Mouse (Mus musculus): ENCODE results near the gene Asb16. TPM values are rescaled to one million over a fixed set of nuclear protein-coding genes. Genes with fewer than 3 reads are reported as not detected.

The Asb16 gene
- polyA plus RNA-seq, 1 experiment from 2014 or later, result 0.20 TPM

- Histone ChIP-seq H3K4me2 (no peak overlapping the region), H3K9me3 (no peaks in the 10 kb centered on the region), H3K4me1 (peaks cover 35% of the 10 kb centered on the region), H3K4me3 (no peak overlapping the region), H3K36me3 (0 out of 2 replicates have a peak, but pooled peaks cover 5% of the 10 kb centered on the region), H3K9ac (no peak overlapping the region), H3K27me3 (no peaks in the 10 kb centered on the region), H3K27ac (peak overlapping the region; percentile 82)
- no peak for ATAC-seq (ENCODE audit: insufficient number of reproducible peaks, low FRiP score, low TSS enrichment, low read depth)
- 66% methylated on average over 6 of the region's 6 CpGs for WGBS
Observed at GRCm38 (mm10) chr11:102246273-102246635, 22.3 kb upstream of the Asb16 start.

DNA sequence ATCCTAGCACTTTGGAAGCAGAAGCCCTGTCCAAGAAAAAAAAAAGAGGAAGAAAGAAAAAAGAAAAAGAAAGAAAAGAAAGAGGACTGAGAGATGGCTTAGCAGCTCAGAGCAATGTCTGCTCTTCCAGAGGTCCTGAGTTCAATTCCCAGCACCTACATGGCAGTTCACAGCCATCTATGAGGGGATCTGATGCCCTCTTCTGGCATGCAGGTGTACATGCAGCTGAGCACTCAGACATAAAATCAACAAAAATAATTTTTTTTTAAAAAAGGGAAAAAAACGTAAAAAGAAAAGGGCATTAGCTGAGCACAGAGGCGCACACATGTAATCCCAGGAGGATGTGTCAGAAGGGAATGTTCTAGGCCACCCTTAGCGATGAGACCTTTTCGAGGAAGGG lies 21.7 kb upstream of the Asb16 start:
- no peak overlapping the region for H3K4me3 ChIP-seq
- no peak for ATAC-seq (ENCODE audit: insufficient number of reproducible peaks, low FRiP score, low TSS enrichment, low read depth)
- peaks cover 35% of the 10 kb centered on the region for H3K4me1 ChIP-seq
- WGBS, result 86% methylated on average over 4 of the region's 4 CpGs
- H3K27me3 ChIP-seq, result no peaks in the 10 kb centered on the region
- H3K27ac ChIP-seq, result no peak overlapping the region
- H3K9me3 ChIP-seq, result no peaks in the 10 kb centered on the region
- 0 out of 2 replicates have a peak, but pooled peaks cover 5% of the 10 kb centered on the region for H3K36me3 ChIP-seq
- no peak overlapping the region for H3K9ac ChIP-seq
- no peak overlapping the region for H3K4me2 ChIP-seq

DNA sequence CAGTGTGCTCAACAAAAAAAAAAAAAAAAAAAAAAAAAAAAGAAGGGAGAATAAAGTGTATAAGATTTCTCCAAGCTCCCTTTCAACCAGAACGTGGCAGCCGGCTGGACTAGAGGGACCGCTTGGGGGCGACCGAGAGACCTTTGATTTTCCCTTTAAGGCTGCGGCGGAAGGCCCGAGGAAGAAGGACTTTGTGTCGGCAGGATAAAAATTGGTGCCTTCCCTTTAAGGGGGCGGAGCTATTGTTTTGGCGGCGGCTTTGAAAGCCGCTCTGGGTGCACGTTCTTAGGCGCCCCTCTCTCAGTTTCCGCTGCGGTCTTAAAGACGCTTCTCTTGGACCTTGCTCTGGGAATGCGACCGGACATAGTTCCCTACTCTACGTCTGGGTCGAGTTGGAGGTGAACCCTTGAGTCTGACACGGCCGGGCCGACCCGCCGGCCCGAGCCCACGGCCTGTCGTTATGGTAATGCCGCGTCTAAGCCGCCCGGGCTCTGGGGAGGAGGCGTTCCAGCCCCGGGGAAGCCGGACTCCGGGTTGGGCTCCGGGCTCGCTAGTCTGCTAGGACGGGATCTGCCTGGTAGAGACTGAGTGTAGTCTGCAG lies 19.8 kb upstream of the Asb16 start, which contains the start of gene BC030867:
BC030867 (plus strand) TSS at position 253 of the 601 bp plus-strand sequence.
- WGBS, result under 1% methylated on average over 41 of the region's 41 CpGs
- H3K4me3 ChIP-seq, result peak within 1 kb of the TSS; percentile 62
- peak within 1 kb of the TSS; percentile 55 for H3K9ac ChIP-seq
- peaks cover 35% of the 10 kb centered on the region for H3K4me1 ChIP-seq
- no peaks in the 10 kb centered on the region for H3K9me3 ChIP-seq
- peaks cover 8% of the 10 kb centered on the region; the same call in 1 of the 2 replicates for H3K36me3 ChIP-seq
- peak within 1 kb of the TSS; percentile 33; the same call in 1 of the 2 replicates for H3K27ac ChIP-seq
- H3K4me2 ChIP-seq, result peak within 1 kb of the TSS; percentile 94
- H3K27me3 ChIP-seq, result no peaks in the 10 kb centered on the region
- ATAC-seq (ENCODE audit: insufficient number of reproducible peaks, low FRiP score, low TSS enrichment, low read depth), result no peak

GRCm38 (mm10) chr11:102249351-102250090 lies 19.0 kb upstream of the Asb16 start:
- Histone ChIP-seq H3K36me3 (peaks cover 8% of the 10 kb centered on the region; the same call in 1 of the 2 replicates), H3K9ac (peak overlapping the region; percentile 55; the same call in 1 of the 2 replicates), H3K27ac (no peak overlapping the region), H3K9me3 (no peaks in the 10 kb centered on the region), H3K4me2 (peak overlapping the region; percentile 94), H3K4me1 (peaks cover 33% of the 10 kb centered on the region), H3K27me3 (no peaks in the 10 kb centered on the region), H3K4me3 (peak overlapping the region; percentile 62)
- 11% methylated on average over 9 of the region's 9 CpGs for WGBS
- ATAC-seq (ENCODE audit: insufficient number of reproducible peaks, low FRiP score, low TSS enrichment, low read depth), result no peak

DNA sequence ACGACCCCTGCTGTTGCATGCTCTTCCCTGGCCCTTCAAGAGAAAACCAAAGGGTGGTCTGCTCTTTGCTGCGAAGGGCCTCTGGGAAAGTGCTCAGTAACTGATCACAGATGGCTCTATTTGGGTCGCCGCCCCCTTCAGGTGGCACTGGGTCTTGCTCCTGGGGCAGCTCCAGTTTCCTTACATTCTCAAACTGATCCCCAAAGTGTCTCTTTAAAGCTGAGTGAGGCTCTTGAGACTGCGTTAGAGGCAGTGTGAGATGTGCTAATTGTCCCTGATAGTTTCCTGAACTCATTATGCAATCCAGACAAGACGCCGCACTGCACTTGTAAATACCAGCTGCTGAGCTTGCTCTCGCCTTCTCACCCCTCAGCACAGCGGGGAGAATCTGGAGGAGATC lies 11.0 kb upstream of the Asb16 start:
- no peak overlapping the region for H3K4me3 ChIP-seq
- H3K4me2 ChIP-seq, result no peak overlapping the region
- H3K36me3 ChIP-seq, result peaks cover 26% of the 10 kb centered on the region
- 34% methylated on average over 9 of the region's 9 CpGs for WGBS
- ATAC-seq (ENCODE audit: insufficient number of reproducible peaks, low FRiP score, low TSS enrichment, low read depth), result no peak
- no peak overlapping the region for H3K9ac ChIP-seq
- no peaks in the 10 kb centered on the region for H3K27me3 ChIP-seq
- no peaks in the 10 kb centered on the region for H3K9me3 ChIP-seq
- H3K4me1 ChIP-seq, result peaks cover 17% of the 10 kb centered on the region
- H3K27ac ChIP-seq, result peak overlapping the region; percentile 38; the same call in 1 of the 2 replicates

- no peak for ATAC-seq (ENCODE audit: insufficient number of reproducible peaks, low FRiP score, low TSS enrichment, low read depth)
- peak overlapping the region; percentile 7; the same call in 1 of the 2 replicates for H3K9ac ChIP-seq
- H3K4me2 ChIP-seq, result no peak overlapping the region
- H3K27ac ChIP-seq, result no peak overlapping the region
- no peak overlapping the region for H3K4me3 ChIP-seq
- 70% methylated on average over 6 of the region's 6 CpGs for WGBS
- no peaks in the 10 kb centered on the region for H3K27me3 ChIP-seq
- H3K9me3 ChIP-seq, result no peaks in the 10 kb centered on the region
- peaks cover 29% of the 10 kb centered on the region for H3K36me3 ChIP-seq
- peaks cover 17% of the 10 kb centered on the region for H3K4me1 ChIP-seq
Observed at GRCm38 (mm10) chr11:102258095-102258494, 10.4 kb upstream of the Asb16 start.

- WGBS, result 89% methylated on average over 3 of the region's 3 CpGs
Observed at GRCm38 (mm10) chr11:102258521-102258920, 10.0 kb upstream of the Asb16 start.

GRCm38 (mm10) chr11:102263211-102263610 lies 5.3 kb upstream of the Asb16 start:
- H3K4me2 ChIP-seq, result no peak overlapping the region
- no peak overlapping the region for H3K9ac ChIP-seq
- H3K9me3 ChIP-seq, result no peaks in the 10 kb centered on the region
- H3K4me3 ChIP-seq, result no peak overlapping the region
- H3K27me3 ChIP-seq, result no peaks in the 10 kb centered on the region
- WGBS, result 95% methylated on average over 7 of the region's 7 CpGs
- peaks cover 5% of the 10 kb centered on the region for H3K4me1 ChIP-seq
- H3K27ac ChIP-seq, result no peak overlapping the region
- H3K36me3 ChIP-seq, result peaks cover 20% of the 10 kb centered on the region
- no peak for ATAC-seq (ENCODE audit: insufficient number of reproducible peaks, low FRiP score, low TSS enrichment, low read depth)

More at GRCm38 (mm10) chr11:102258521-102258920, 10.0 kb upstream of the Asb16 start:
- H3K4me2 ChIP-seq, result no peak overlapping the region
- H3K4me3 ChIP-seq, result no peak overlapping the region
- peaks cover 17% of the 10 kb centered on the region for H3K4me1 ChIP-seq
- no peaks in the 10 kb centered on the region for H3K9me3 ChIP-seq
- peaks cover 29% of the 10 kb centered on the region for H3K36me3 ChIP-seq
- no peak for ATAC-seq (ENCODE audit: insufficient number of reproducible peaks, low FRiP score, low TSS enrichment, low read depth)
- H3K9ac ChIP-seq, result no peak overlapping the region
- no peaks in the 10 kb centered on the region for H3K27me3 ChIP-seq
- H3K27ac ChIP-seq, result no peak overlapping the region

GRCm38 (mm10) chr11:102265816-102266215 lies 2.7 kb upstream of the Asb16 start:
- Histone ChIP-seq H3K27ac (no peak overlapping the region), H3K36me3 (peaks cover 10% of the 10 kb centered on the region), H3K27me3 (no peaks in the 10 kb centered on the region), H3K4me1 (peaks cover 5% of the 10 kb centered on the region), H3K4me2 (no peak overlapping the region), H3K9me3 (no peaks in the 10 kb centered on the region), H3K4me3 (no peak overlapping the region), H3K9ac (no peak overlapping the region)
- ATAC-seq (ENCODE audit: insufficient number of reproducible peaks, low FRiP score, low TSS enrichment, low read depth), result no peak
- whole genome bisulfite sequencing, result 60% methylated on average over 14 of the region's 14 CpGs

DNA sequence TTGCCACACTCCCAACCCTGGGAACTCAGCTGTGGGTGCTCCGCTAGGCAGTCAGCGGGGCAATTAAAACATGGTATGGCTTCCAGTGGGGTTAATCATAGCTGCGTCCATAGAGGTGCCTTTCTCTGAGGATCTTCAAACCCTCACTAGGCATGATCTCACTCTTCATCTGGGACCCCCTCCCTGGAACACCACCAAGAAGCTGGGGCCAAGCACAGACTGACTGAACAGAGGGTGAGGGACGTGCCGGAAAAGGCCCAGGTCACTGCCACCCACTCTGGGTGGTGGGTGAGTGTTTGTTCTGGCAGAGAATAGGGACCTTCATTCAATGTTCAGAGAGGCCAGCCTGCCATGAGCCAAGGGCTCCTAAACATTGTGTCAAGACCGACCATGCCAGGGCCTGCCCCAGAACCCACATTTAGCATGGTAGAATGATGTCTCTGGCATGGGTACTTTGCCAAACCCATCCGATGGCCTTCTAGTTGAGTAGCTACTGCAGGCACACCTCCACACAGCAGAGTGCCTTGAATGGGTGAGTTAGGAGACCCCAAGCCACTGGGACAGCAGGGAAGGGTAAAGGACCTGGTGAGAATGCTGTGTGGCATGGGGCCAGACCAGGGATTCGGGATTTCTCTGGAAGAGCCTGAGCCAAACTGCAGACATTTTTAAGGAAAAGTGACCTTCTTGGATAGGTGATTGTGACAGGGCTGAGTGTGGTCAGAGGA lies 1.8 kb upstream of the Asb16 start:
- Histone ChIP-seq H3K4me1 (peaks cover 5% of the 10 kb centered on the region), H3K36me3 (peaks cover 7% of the 10 kb centered on the region), H3K27ac (no peak overlapping the region), H3K27me3 (no peaks in the 10 kb centered on the region), H3K4me3 (no peak overlapping the region), H3K9me3 (no peaks in the 10 kb centered on the region), H3K9ac (no peak overlapping the region), H3K4me2 (no peak overlapping the region)
- WGBS, result 85% methylated on average over 8 of the region's 8 CpGs
- no peak for ATAC-seq (ENCODE audit: insufficient number of reproducible peaks, low FRiP score, low TSS enrichment, low read depth)

DNA sequence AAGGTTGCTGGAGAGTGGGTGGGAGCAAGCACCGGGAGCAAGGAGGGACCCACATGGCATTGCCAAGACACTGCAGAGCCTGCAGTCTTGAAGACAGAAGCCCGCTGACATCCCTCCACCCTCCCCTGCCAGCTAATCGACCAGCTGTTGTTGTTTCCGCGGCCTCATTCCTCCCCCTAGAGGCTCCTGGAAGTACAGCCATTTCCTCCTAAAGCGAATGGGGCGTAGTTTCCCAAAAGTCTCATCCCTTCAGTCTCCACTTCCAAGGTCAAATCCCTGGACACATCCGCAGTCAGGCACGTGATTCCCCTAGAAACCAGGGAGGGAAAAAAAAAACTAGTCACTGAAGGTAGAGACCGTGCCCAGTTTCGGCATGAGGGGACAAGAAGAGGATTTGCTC lies 1.1 kb upstream of the Asb16 start:
- Histone ChIP-seq H3K9me3 (no peaks in the 10 kb centered on the region), H3K27me3 (no peaks in the 10 kb centered on the region), H3K4me3 (no peak overlapping the region), H3K36me3 (peaks cover 3% of the 10 kb centered on the region), H3K4me2 (0 out of 2 replicates have a peak overlapping the region, but pooled peaks have one; percentile 26), H3K27ac (no peak overlapping the region), H3K4me1 (peaks cover 5% of the 10 kb centered on the region), H3K9ac (no peak overlapping the region)
- WGBS, result 5% methylated on average over 11 of the region's 11 CpGs
- ATAC-seq (ENCODE audit: insufficient number of reproducible peaks, low FRiP score, low TSS enrichment, low read depth), result 0 out of 2 replicates have a peak, but pooled peaks have one; percentile 48

Data from limb, embryonic 15.5 days (tissue).